Mouse (Mus musculus): ENCODE data around the gene Olfr1308. TPM values are rescaled to one million over a fixed set of nuclear protein-coding genes. Genes with fewer than 3 reads are reported as not detected.

Gene Olfr1308
- not detected in 2 replicates for polyA plus RNA-seq (2015; fragmentation: Nextera tagmentation; extraction: Ambion mirVana)

DNA sequence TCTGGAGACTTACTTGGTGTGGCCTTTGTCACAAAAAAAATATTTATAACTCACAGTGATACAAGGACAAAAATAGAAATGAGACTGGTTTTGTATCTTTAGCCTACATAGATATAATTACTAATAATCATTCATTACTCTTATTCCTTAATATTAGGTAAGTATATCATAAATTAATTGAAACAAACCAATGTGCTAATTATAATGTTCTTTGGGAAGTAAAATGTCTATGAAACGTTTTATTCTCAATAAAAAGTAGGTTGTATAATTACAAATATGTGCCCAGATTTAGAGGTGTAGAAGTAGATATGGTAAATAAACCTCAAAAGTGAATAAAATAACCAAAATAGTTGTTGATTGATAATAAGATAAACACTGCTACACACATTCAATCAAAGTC, at the start of gene Olfr1308:
TSS of gene Olfr1308 (minus strand) at position 101 of the 400 bp plus-strand sequence.
- Histone ChIP-seq H3K9me3 (ENCODE audit: low read length) (no peaks in the 10 kb centered on the region), H3K4me3 (ENCODE audit: low read depth, low read length) (no peak within 1 kb of the TSS), H3K27me3 (ENCODE audit: insufficient read depth, low read length) (no peaks in the 10 kb centered on the region), H3K4me2 (ENCODE audit: low read depth, low read length) (no peak within 1 kb of the TSS), H3K27ac (ENCODE audit: low read depth) (no peak within 1 kb of the TSS), H3K4me1 (ENCODE audit: insufficient read depth) (no peaks in the 10 kb centered on the region), H3K36me3 (replicated peaks; ENCODE audit: insufficient read depth, low read length) (no peaks in the 10 kb centered on the region), H3K9ac (replicated peaks) (no peak within 1 kb of the TSS)
- no peak for DNase-seq
- no peak for ATAC-seq
- no peak for TF ChIP-seq CTCF (IDR thresholded peaks at IDR 0.05; ENCODE audit: low read depth)
- TF ChIP-seq EP300 (IDR thresholded peaks at IDR 0.05; ENCODE audit: low read depth): no peak
- 53% methylated on average over 1 of the region's 1 CpGs for WGBS (ENCODE audit: insufficient replicate concordance)

DNA sequence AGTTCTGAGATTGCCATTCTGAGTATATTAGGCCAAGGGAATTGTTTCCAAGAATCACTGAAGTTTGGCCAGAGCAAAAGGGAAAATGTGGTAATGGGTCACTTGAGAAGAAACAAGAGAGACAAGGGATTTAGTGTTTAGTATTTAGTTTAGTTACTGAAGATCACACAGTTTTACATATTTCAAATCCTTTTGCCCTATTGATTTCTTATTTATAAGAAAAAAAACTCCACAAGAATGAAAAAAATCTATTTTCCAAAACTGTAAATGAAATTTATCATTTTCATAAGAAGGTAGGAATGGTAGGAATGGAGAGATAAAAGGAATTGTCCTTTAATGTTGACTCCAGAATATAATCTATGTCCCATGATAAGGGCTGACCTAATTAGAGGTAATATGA, 47.9 kb upstream of the Olfr1308 start, which contains the start of gene Olfr1310:
TSS of gene Olfr1310 (minus strand) at position 101 of the 400 bp plus-strand sequence.
- Histone ChIP-seq H3K4me2 (ENCODE audit: low read depth, low read length) (no peak within 1 kb of the TSS), H3K27ac (ENCODE audit: low read depth) (no peak within 1 kb of the TSS), H3K9me3 (ENCODE audit: low read length) (no peaks in the 10 kb centered on the region), H3K27me3 (ENCODE audit: insufficient read depth, low read length) (no peaks in the 10 kb centered on the region), H3K4me3 (ENCODE audit: low read depth, low read length) (no peak within 1 kb of the TSS), H3K4me1 (ENCODE audit: insufficient read depth) (no peaks in the 10 kb centered on the region), H3K36me3 (replicated peaks; ENCODE audit: insufficient read depth, low read length) (no peaks in the 10 kb centered on the region), H3K9ac (replicated peaks) (no peak within 1 kb of the TSS)
- TF ChIP-seq EP300 (IDR thresholded peaks at IDR 0.05; ENCODE audit: low read depth): no peak
- TF ChIP-seq CTCF (IDR thresholded peaks at IDR 0.05; ENCODE audit: low read depth): no peak
- no peak for DNase-seq
- no peak for ATAC-seq

DNA sequence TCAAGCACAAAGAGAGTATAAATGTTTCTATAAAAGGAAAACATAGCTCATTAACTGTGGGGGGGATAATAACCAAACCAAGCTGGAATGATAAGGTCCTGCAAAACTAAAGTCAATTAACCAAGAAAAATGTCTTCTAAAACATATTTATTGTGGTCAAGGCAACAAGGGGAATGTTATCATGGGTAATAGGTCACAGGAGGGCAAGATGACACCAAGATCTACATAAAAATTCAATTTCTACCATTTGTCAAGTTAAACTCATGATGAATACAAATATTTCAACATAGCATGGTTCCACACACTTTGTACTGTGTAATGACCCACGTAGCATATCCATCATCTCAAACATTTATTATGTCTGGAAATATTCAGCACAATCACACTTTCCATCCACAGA, 25.4 kb upstream of the Olfr1308 start, which contains the start of gene Olfr1309:
TSS of gene Olfr1309 (minus strand) at position 101 of the 400 bp plus-strand sequence.
- WGBS (ENCODE audit: insufficient replicate concordance): 44% methylated on average over 1 of the region's 1 CpGs
- TF ChIP-seq EP300 (IDR thresholded peaks at IDR 0.05; ENCODE audit: low read depth): no peak
- no peak for TF ChIP-seq CTCF (IDR thresholded peaks at IDR 0.05; ENCODE audit: low read depth)

DNA sequence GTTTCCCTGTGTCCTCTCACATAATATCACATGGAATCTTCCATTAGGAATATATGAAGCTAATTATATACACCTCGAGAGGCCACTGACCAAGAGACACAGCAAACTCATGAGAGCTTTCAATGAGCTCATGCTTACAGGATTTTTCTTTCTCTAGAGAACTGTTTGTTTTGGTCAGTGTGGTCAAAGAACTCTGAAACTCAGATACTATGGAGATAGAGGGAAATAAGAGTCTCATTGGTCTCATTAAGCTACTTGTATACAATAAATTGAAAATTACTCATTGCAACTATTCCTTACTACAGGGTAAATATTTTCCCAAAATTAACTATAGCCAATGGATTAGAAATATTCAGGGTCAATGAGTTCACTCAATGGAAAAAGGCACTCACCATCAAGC, 15.4 kb downstream of the Olfr1308 start, which contains the start of gene Olfr1307:
TSS of gene Olfr1307 (minus strand) at position 101 of the 400 bp plus-strand sequence.
- no peak for DNase-seq
- no peak for TF ChIP-seq EP300 (IDR thresholded peaks at IDR 0.05; ENCODE audit: low read depth)
- ATAC-seq: no peak
- Histone ChIP-seq H3K4me2 (ENCODE audit: low read depth, low read length) (no peak within 1 kb of the TSS), H3K4me3 (ENCODE audit: low read depth, low read length) (no peak within 1 kb of the TSS), H3K27me3 (ENCODE audit: insufficient read depth, low read length) (no peaks in the 10 kb centered on the region), H3K36me3 (replicated peaks; ENCODE audit: insufficient read depth, low read length) (no peaks in the 10 kb centered on the region), H3K27ac (ENCODE audit: low read depth) (no peak within 1 kb of the TSS), H3K4me1 (ENCODE audit: insufficient read depth) (no peaks in the 10 kb centered on the region), H3K9me3 (ENCODE audit: low read length) (no peaks in the 10 kb centered on the region), H3K9ac (replicated peaks) (no peak within 1 kb of the TSS)
- WGBS (ENCODE audit: insufficient replicate concordance): 58% methylated on average over 1 of the region's 1 CpGs

More for the DNA sequence above, 25.4 kb upstream of the Olfr1308 start, which contains the start of gene Olfr1309:
- no peak for DNase-seq
- Histone ChIP-seq H3K36me3 (replicated peaks; ENCODE audit: insufficient read depth, low read length) (no peaks in the 10 kb centered on the region), H3K27me3 (ENCODE audit: insufficient read depth, low read length) (no peaks in the 10 kb centered on the region), H3K27ac (ENCODE audit: low read depth) (no peak within 1 kb of the TSS), H3K4me2 (ENCODE audit: low read depth, low read length) (no peak within 1 kb of the TSS), H3K4me3 (ENCODE audit: low read depth, low read length) (no peak within 1 kb of the TSS), H3K9ac (replicated peaks) (no peak within 1 kb of the TSS), H3K4me1 (ENCODE audit: insufficient read depth) (no peaks in the 10 kb centered on the region), H3K9me3 (ENCODE audit: low read length) (peaks cover 3% of the 10 kb centered on the region; the same call in 1 of the 2 replicates)
- ATAC-seq: no peak

DNA sequence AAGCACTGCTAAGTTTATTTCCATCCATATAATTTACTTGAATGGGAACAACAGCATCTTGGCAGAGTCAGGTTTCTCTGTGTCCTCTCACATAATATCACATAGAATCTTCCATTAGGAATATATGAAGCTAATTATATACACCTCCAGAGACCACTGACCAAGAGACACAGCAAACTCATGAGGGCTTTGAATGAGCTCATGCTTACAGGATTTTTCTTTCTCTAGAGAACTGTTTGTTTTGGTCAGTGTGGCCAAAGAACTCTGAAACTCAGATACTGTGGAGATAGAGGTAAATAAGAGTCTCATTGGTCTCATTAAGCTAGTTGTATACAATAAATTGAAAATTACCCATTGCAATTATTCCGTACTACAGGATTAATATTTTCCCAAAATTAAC, 48.6 kb downstream of the Olfr1308 start, which contains the start of gene Olfr1306:
TSS of gene Olfr1306 (minus strand) at position 101 of the 400 bp plus-strand sequence.
- 69% methylated on average over 1 of the region's 1 CpGs for WGBS (ENCODE audit: insufficient replicate concordance)
- no peak for ATAC-seq
- H3K9me3 ChIP-seq (ENCODE audit: low read length): no peaks in the 10 kb centered on the region

More for the DNA sequence above, 48.6 kb downstream of the Olfr1308 start, which contains the start of gene Olfr1306:
- H3K4me1 ChIP-seq (ENCODE audit: insufficient read depth): no peaks in the 10 kb centered on the region
- no peak for DNase-seq
- no peaks in the 10 kb centered on the region for H3K36me3 ChIP-seq (replicated peaks; ENCODE audit: insufficient read depth, low read length)
- no peak within 1 kb of the TSS for H3K27ac ChIP-seq (ENCODE audit: low read depth)
- no peak within 1 kb of the TSS for H3K4me2 ChIP-seq (ENCODE audit: low read depth, low read length)
- no peak within 1 kb of the TSS for H3K9ac ChIP-seq (replicated peaks)
- TF ChIP-seq EP300 (IDR thresholded peaks at IDR 0.05; ENCODE audit: low read depth) (no peak), CTCF (IDR thresholded peaks at IDR 0.05; ENCODE audit: low read depth) (no peak)
- no peak within 1 kb of the TSS for H3K4me3 ChIP-seq (ENCODE audit: low read depth, low read length)
- H3K27me3 ChIP-seq (ENCODE audit: insufficient read depth, low read length): no peaks in the 10 kb centered on the region

Other genes with a start within 250 kb of the Olfr1308 start
- not detected in 2 replicates for gene Olfr1301, start 213.9 kb downstream of the Olfr1308 start, polyA plus RNA-seq (2015; fragmentation: Nextera tagmentation; extraction: Ambion mirVana)
- not detected in 2 replicates for gene Olfr1302, start 187.5 kb downstream of the Olfr1308 start, polyA plus RNA-seq (2015; fragmentation: Nextera tagmentation; extraction: Ambion mirVana)
- gene Olfr1303, start 144.6 kb downstream of the Olfr1308 start, polyA plus RNA-seq (2015; fragmentation: Nextera tagmentation; extraction: Ambion mirVana): not detected in 2 replicates
- not detected in 2 replicates for gene Olfr1305, start 87.8 kb downstream of the Olfr1308 start, polyA plus RNA-seq (2015; fragmentation: Nextera tagmentation; extraction: Ambion mirVana)
- not detected in 2 replicates for gene Olfr1306, start 48.7 kb downstream of the Olfr1308 start, polyA plus RNA-seq (2015; fragmentation: Nextera tagmentation; extraction: Ambion mirVana)
- gene Olfr1307, start 15.5 kb downstream of the Olfr1308 start, polyA plus RNA-seq (2015; fragmentation: Nextera tagmentation; extraction: Ambion mirVana): not detected in 2 replicates
- gene Olfr1309, start 25.3 kb upstream of the Olfr1308 start, polyA plus RNA-seq (2015; fragmentation: Nextera tagmentation; extraction: Ambion mirVana): not detected in 2 replicates
- not detected in 2 replicates for gene Olfr1310, start 47.8 kb upstream of the Olfr1308 start, polyA plus RNA-seq (2015; fragmentation: Nextera tagmentation; extraction: Ambion mirVana)
- not detected in 2 replicates for gene Olfr1311, start 59.5 kb upstream of the Olfr1308 start, polyA plus RNA-seq (2015; fragmentation: Nextera tagmentation; extraction: Ambion mirVana)
- not detected in 2 replicates for gene Olfr1312, start 85.3 kb upstream of the Olfr1308 start, polyA plus RNA-seq (2015; fragmentation: Nextera tagmentation; extraction: Ambion mirVana)
- gene Olfr1313, start 112.9 kb upstream of the Olfr1308 start, polyA plus RNA-seq (2015; fragmentation: Nextera tagmentation; extraction: Ambion mirVana): not detected in 2 replicates
- not detected in 2 replicates for gene Olfr1314, start 131.8 kb upstream of the Olfr1308 start, polyA plus RNA-seq (2015; fragmentation: Nextera tagmentation; extraction: Ambion mirVana)
- not detected in 2 replicates for gene Olfr1315-ps1, start 150.5 kb upstream of the Olfr1308 start, polyA plus RNA-seq (2015; fragmentation: Nextera tagmentation; extraction: Ambion mirVana)
- not detected in 2 replicates for gene Olfr1316, start 170.0 kb upstream of the Olfr1308 start, polyA plus RNA-seq (2015; fragmentation: Nextera tagmentation; extraction: Ambion mirVana)
- gene Olfr1317, start 175.4 kb upstream of the Olfr1308 start, polyA plus RNA-seq (2015; fragmentation: Nextera tagmentation; extraction: Ambion mirVana): not detected in 2 replicates
- not detected in 2 replicates for gene Olfr1318, start 189.3 kb upstream of the Olfr1308 start, polyA plus RNA-seq (2015; fragmentation: Nextera tagmentation; extraction: Ambion mirVana)

All from liver, postnatal 0 days (tissue).